Mouse (Mus musculus): ENCODE measurements around the gene Gckr.
"Not testable (repeated sequence)": the region's sequence is repeated elsewhere in the genome, so short reads cannot be mapped to it uniquely, and the experiment has no call there.

Gene Gckr

DNA sequence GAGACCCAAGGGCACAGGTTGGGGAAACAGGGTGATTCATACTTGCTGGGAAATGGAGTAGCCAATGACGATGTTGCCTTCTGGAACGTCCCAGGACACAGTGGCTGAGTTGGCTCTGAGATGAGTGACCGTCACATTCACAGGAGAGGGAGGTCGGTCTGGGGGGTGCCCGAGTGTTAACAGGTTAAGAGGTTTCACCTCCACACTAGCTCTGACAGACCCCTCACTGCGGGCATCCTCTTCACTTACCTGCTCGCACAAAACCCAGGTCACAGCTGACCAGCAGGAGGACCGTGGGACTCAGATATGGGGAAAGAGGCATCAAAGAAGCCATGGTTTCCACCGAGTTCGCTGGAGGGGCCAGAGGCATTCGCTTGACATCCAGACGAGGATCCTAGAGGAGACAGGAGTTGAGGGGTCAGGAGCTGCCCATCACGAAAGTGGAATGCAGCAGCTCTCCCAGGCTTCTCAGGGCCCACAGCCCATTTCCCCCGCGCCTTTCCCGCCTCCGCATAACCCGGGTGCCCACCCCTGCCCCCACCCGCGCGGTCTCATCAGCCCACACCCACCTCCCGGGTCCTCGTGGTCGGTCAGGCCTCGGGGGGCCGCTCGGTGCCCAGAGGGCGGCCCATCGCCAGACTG is 2.2 kb upstream of the Gckr start:
- peak; percentile 27 for DNase-seq (ENCODE audit: extremely low spot score)

DNA sequence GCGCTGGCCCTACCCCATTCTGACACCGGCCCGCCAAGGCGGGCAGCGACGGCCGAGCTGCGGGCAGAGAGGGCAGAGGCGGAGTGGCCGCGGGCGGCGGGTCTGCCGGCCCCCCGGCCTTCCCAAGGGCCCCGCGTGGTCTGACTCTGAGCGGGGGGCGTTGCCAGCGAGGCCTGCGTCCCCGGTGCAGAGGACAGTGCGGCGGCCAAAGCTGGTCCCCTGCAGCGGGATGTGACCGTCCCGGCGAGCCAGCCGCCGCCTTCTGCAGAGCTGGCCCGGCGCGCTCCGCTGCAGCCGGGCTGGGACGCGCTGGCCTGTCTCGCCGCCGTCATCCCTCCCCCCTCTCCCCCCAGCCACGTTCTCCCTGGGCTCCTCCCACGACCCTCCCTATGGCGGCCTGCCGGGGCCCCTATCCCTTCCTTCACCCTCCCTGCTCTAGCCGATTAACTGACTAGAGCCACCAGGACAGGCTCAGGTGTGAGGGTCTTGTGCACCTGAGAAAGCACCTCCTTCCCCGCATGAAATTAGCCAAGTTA is 1.6 kb upstream of the Gckr start, which contains the start of gene Fndc4:
Gene Fndc4, minus strand, starts transcription at position 475 of the 536 bp plus-strand sequence.
- peak; percentile 83 for DNase-seq (ENCODE audit: extremely low spot score)

DNA sequence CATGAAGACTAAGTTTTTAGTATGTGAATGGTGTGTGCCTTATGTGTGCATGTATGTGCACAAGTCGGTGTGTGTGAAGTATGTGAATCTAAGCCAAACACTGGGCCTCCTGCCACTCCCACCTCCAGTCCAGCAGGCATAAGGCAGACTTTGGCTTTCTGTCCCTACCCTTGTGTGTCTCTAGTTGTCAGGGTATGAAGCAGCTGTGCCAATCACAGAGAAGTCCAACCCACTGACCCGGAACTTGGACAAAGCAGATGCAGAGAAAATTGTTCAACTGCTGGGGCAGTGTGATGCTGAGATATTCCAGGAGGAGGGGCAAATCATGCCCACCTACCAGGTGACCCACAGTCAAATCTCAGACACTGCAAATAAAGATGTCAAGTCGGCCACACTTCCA is 738 bp downstream of the Gckr start:
- DNase-seq (ENCODE audit: extremely low spot score), result no peak

DNA sequence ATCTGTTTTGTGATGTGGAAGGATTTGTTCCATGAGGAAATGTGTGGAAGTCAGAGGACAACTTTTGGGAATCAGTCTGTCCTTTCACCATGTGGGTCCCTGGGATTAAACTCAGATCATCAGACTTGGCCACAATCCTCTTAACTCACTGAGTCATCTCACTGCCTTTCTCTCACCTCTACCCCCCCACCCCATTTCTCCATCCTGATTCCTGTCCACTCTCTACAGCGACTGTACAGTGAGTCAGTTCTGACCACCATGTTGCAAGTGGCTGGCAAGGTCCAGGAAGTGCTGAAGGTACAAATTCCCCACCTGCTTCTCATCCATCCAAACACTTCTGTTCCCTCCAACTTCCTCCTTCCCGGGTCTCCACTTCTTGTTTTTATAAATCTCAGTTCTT is 1.2 kb downstream of the Gckr start:
- no peak for DNase-seq (ENCODE audit: extremely low spot score)

DNA sequence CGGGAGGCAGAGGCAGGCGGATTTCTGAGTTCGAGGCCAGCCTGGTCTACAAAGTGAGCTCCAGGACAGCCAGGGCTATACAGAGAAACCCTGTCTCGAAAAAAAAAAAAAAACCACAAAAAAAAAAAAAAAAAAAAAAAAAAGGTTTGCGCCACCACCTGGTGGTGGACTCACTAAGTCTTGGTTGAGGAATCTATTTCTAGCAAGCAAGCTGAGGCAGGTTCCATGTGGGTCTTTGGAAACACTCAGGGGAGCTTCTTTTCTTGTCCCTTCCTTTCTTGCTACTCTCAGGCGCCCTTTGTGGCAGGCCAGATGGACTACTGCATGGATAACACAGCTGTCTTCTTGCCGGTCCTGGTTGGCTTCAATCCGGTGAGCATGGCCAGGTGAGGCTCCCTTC is 4.6 kb downstream of the Gckr start:
- DNase-seq (ENCODE audit: extremely low spot score), result no peak

DNA sequence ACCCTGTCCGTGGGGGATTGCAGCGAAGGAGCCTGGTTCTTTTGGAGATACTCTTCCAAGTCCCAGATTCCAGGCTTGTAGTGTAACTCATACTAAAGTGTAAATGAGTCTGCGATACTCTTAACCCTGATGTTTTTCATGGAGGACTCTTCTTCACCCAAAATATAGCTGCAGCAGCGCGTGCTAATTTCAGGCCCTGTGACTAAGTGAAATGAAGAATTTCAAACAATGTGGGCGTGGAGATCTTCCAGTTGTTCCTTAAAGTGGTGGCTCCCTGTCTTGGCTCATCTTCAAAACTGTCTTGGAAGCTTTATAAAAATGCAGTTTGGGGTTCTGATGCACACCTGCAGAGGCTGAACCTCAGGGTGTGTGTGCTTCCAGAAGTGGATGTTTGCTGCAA is 5.8 kb downstream of the Gckr start:
- no peak for DNase-seq (ENCODE audit: extremely low spot score)

DNA sequence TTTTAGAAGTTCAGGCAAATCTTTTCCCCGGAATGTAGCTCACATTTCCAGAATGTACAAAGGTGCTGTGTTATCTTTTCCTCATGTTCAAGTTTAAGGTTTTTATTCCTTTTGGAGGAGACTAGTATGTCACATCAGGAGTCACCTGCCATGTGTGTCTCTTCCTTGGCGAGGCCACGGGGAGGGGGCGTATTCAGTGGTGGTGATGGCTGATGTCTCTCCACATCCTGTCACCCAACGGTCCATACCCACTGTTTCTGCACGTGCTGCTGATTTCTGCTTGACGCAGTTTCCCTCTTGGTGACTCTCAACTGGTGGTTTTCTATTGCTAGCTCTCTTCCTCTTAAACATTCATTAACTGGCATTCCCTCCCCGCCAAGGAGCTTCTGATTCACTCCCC is 15.6 kb downstream of the Gckr start:
- no peak for DNase-seq (ENCODE audit: extremely low spot score)

DNA sequence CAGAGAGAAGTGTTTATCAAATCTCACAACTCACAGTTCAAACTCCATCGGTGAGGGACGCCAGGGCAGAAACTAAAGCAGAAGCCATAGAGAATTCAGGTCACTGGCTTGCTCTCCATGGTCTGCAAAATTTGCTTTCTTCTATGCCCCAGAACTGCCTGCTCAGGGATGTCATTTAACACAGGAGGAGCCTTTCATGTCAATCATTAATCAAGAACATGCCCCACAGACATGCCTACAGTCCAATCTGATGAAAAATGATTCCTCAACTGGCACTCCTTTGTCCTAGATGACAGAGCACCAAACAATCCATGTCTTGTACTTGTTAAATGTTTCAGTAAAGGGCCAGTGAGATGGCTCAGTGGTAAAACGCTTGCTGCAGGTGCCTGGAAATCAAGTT is 25.5 kb downstream of the Gckr start:
- DNase-seq (ENCODE audit: extremely low spot score), result no peak

DNA sequence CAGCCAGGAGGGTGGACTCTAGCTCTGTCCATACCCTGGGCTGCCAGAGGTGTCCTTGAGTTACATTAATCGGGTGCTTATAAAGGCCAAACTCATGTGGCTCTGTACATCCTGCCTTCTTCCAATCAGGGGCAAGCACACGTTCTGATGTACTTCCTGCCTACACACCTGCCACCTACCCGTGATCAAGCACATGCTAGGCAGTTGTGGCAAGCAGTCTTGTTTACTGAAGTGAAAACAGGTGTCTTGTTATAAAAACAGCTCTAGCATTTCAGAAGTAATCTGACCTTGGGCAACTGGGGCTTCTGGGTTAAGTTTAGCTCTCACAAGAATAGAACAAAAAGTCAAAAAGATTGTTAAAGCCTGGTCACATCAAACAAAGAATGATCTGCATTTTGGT is 26.8 kb downstream of the Gckr start:
- DNase-seq (ENCODE audit: extremely low spot score), result no peak

DNA sequence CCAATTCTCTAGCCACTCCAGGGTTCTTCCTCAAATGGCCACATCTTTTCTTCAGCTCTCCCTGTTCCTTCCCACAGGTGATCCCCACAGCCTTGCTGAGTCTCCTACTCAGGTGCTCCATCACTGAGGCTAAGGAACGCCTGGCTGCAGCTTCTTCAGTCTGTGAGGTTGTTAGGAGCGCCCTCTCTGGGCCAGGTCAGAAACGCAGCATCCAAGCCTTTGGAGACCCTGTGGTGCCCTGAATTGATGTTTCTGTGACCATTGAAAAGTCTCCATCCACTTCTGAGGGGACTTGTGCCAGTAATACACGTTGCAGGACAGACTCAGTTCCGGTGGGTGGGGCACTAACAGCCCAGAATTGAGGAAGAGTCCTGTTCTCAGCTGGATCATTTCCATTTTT is 29.6 kb downstream of the Gckr start:
- DNase-seq (ENCODE audit: extremely low spot score), result peak; percentile 8

DNA sequence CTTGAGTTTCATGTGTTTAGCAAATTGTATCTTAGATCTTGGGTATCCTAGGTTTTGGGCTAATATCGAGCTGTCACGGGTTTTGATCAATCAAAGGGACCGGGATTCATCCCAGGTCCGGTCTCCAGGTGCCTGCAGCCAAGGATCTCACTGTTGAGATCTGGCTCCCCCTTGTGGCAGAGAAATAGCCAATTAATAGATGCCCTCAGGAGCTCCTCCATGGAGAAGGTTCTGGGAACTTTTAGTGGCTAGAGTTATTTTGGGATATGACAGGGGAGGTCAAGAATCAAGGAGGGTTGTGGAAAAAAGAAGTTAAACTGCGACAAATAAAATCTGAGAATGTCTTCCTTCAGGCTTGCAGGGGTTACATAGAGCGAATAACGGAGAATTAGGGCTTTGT is 31.0 kb downstream of the Gckr start:
- peak; percentile 48 for DNase-seq (ENCODE audit: extremely low spot score)

DNA sequence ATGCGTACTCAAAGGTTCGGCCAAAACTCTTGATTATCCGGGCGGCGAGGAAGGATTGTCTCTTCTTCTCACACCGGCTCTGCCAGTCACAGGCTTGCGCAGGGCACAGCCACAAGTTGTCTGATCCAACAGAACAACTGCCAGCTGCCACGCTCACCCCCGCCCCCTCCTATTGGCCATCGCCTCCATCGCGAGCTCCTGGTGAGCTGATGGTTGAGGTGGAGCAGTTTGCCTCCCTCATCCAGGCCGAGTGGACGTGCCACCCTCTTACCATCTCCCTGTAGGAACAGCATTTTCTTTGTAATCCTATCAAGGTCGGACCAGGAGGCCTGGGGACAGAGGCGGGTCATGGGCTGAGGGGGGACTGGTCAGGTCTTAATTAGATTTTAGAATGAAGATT is 60.3 kb downstream of the Gckr start:
- DNase-seq (ENCODE audit: extremely low spot score), result not testable (repeated sequence)

DNA sequence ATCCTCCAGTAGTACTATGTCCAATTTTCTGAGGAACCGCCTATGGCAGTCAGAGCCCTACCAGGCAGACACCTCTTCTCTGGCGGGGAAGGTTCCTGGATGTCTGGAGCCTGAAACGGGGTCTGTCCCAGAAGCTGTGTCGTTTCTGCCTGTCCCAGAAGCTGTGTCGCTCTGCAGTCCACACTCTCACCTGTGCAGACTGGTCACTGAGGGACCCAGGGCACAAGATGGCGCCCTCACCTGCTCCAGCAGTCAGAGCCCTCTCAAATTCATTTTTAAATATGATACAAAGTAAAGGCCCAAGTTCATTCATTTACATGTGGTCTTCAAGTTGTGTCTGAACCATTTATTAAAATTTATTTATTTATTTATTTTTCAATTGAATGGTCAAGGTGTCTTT is 63.7 kb downstream of the Gckr start:
- no peak for DNase-seq (ENCODE audit: extremely low spot score)
